Mouse (Mus musculus) CD4-positive naive resting alpha-beta T cell, adult 76 days (primary cell): Measurements from ENCODE around the gene Alkbh8. TPM values are rescaled to one million over a fixed set of nuclear protein-coding genes. Genes with fewer than 3 reads are reported as not detected.

Experiments used
- total RNA-seq: library from RNA; stranded (reverse); gene quantifications from one replicate; pipeline ENCODE4 v1.2.4, GENCODE M21; 2023

The Alkbh8 gene
- total RNA-seq = 20.3 TPM

DNA sequence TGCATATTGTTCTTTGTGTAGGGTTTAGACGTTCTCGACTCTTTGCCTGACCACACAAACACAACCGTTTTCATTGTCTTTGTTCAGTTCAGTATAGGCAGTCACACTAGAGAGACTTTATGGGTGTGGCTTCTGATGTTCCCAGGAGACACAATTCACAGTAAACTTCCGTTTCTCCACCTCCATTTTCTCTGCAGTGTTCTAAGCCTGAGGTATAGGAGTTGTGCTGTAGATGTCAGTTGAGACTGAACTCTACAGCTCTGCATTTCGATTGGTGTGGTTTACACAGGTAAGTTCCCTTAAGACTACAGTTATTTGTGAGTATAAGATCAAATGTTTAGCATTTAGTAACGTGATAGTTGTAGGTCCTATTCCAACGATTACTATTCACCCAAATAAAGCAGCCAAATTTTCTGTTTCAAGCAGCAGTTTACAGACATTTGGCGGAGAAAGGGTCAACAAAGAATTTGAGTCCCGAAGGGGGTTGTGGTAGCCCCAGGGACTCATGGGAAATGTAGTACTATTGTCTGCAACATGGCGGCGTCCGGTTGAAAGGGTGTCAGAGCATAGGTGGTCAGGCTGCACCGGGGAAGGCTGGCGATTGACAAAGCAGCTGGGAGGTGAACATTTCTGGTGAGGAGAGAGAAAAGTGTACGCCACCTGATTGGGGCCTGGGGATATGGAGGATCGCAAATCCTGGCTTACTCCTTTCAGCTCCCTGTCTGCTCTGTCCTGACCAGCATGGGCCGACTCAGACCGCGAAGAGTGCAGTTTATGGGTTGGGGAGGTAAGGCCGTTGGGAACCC is at the start of gene Alkbh8:
Alkbh8 (plus strand) TSS at position 179 of the 806 bp plus-strand sequence.

GRCm38 (mm10) chr9:3403251-3404208 is 68.6 kb downstream of the Alkbh8 start, which contains the start of gene Cwf19l2:
TSS of gene Cwf19l2 (plus strand) at chr9:3403592.

Other genes with a start within 250 kb of the Alkbh8 start
- gene Cwf19l2, start 68.5 kb downstream of the Alkbh8 start, total RNA-seq = 33.0 TPM
- not detected for gene Gucy1a2, start 197.6 kb downstream of the Alkbh8 start, total RNA-seq